8 mouse cellular contexts compared by ENCODE assay signal in genomic region chr15:102518859-102519201, GRCm38 (mm10). TPM values are rescaled to one million over a fixed set of nuclear protein-coding genes. Genes with fewer than 3 reads are reported as not detected.
DNase-seq lines count a peak whose midpoint lies in the region; ATAC-seq and TF ChIP-seq lines count a peak whose summit lies in the region.

No protein-coding gene starts in this region.

- no peaks in the 10 kb centered on the region for H3K36me3 ChIP-seq in testis, adult 2 months (ENCODE audit: control insufficient read depth, insufficient read depth, low read length)
- peaks cover 31% of the 10 kb centered on the region for H3K36me3 ChIP-seq in liver, embryonic 12.5 days
- H3K36me3 ChIP-seq in stomach, postnatal 0 days (ENCODE audit: control insufficient read depth, insufficient read depth, low read length), result peaks cover 4% of the 10 kb centered on the region; the same call in 1 of the 2 replicates

- H3K4me3 ChIP-seq in gastrocnemius, adult 2 months, result peak overlapping the region; percentile 84
- peak overlapping the region; percentile 95 for H3K4me3 ChIP-seq in testis, adult 2 months (ENCODE audit: control insufficient read depth, low read depth, low read length)
- H3K4me3 ChIP-seq in liver, embryonic 12.5 days, result peak overlapping the region; percentile 76
- H3K4me3 ChIP-seq in stomach, postnatal 0 days (ENCODE audit: low read depth, low read length), result peak overlapping the region; percentile 64

- no peaks in the 10 kb centered on the region for H3K9me3 ChIP-seq in liver, embryonic 12.5 days (replicated peaks)
- H3K9me3 ChIP-seq in stomach, postnatal 0 days (ENCODE audit: control insufficient read depth, low read length), result no peaks in the 10 kb centered on the region

- H3K27me3 ChIP-seq in testis, adult 2 months (ENCODE audit: control insufficient read depth, insufficient read depth, low read length), result no peaks in the 10 kb centered on the region
- H3K27me3 ChIP-seq in liver, embryonic 12.5 days (replicated peaks), result peaks cover 10% of the 10 kb centered on the region; the same call in 1 of the 2 replicates
- H3K27me3 ChIP-seq in stomach, postnatal 0 days (ENCODE audit: control insufficient read depth, insufficient read depth, low read length), result no peaks in the 10 kb centered on the region

- H3K9ac ChIP-seq in liver, embryonic 12.5 days, result peak overlapping the region; percentile 89
- peak overlapping the region; percentile 85 for H3K9ac ChIP-seq in stomach, postnatal 0 days (ENCODE audit: low read length)

- no peak for DNase-seq in gastrocnemius, adult 2 months
- no peak for DNase-seq in gastrocnemius, adult 8-10 months (ENCODE audit: low spot score in 2 of 2)
- DNase-seq in testis, postnatal 14 days (ENCODE audit: low spot score), result no peak
- no peak for DNase-seq in stomach, postnatal 0 days (ENCODE audit: low spot score)
- no peak for DNase-seq in thymus, postnatal 14 days
- no peak for DNase-seq in right cerebral cortex, postnatal 14 days

- TF ChIP-seq CTCF in gastrocnemius, adult 2 months (IDR thresholded peaks at IDR 0.05), result no peak
- TF ChIP-seq CTCF in testis, adult 2 months (IDR thresholded peaks at IDR 0.05; ENCODE audit: control insufficient read depth, insufficient read depth, insufficient replicate concordance, low read depth, low read length), result no peak
- TF ChIP-seq CTCF in stomach, postnatal 0 days (IDR thresholded peaks at IDR 0.05; ENCODE audit: low read depth), result no peak

- TF ChIP-seq EP300 in stomach, postnatal 0 days (optimal IDR thresholded peaks at IDR 0.05), result no peak

- WGBS in liver, embryonic 12.5 days (ENCODE audit: insufficient replicate concordance), result 7% methylated on average over 9 of the region's 9 CpGs
- 11% methylated on average over 9 of the region's 9 CpGs for WGBS in stomach, postnatal 0 days

- ATAC-seq in liver, embryonic 12.5 days, result no peak
- no peak for ATAC-seq in stomach, postnatal 0 days (ENCODE audit: low FRiP score, low TSS enrichment)

- no peak for TF ChIP-seq POLR2A in testis, adult 2 months (IDR thresholded peaks at IDR 0.05; ENCODE audit: control insufficient read depth, low read depth, low read length)

- H3K4me2 ChIP-seq in liver, embryonic 12.5 days, result peak overlapping the region; percentile 99
- peak overlapping the region; percentile 91 for H3K4me2 ChIP-seq in stomach, postnatal 0 days (replicated peaks; ENCODE audit: low read depth)

- H3K4me1 ChIP-seq in testis, adult 2 months (ENCODE audit: control insufficient read depth, insufficient read depth, low read length), result peaks cover 19% of the 10 kb centered on the region
- H3K4me1 ChIP-seq in liver, embryonic 12.5 days, result peaks cover 48% of the 10 kb centered on the region
- no peaks in the 10 kb centered on the region for H3K4me1 ChIP-seq in stomach, postnatal 0 days (replicated peaks; ENCODE audit: control insufficient read depth, insufficient read depth)

- H3K27ac ChIP-seq in gastrocnemius, adult 2 months, result peak overlapping the region; percentile 99
- H3K27ac ChIP-seq in testis, adult 2 months (ENCODE audit: control insufficient read depth, insufficient read depth, low read depth, low read length), result peak overlapping the region; percentile 99
- peak overlapping the region; percentile 97 for H3K27ac ChIP-seq in liver, embryonic 12.5 days
- H3K27ac ChIP-seq in stomach, postnatal 0 days (replicated peaks), result peak overlapping the region; percentile 99

- intact Hi-C loops in gastrocnemius, adult 2 months (cut with DNase I), result loop anchor here (5.0 kb wide), 1 partner anchor 47 kb away; the partner anchor contains the start of gene Pcbp2

RNA-seq across cellular contexts. Expression of gene Tarbp2, which starts 0.8 kb away (rescaled TPM):
- total RNA-seq in gastrocnemius, adult 2 months (2021), result 10 to 100 TPM; 33.0 to 37.0 TPM
- total RNA-seq in gastrocnemius, adult 8-10 months (2022), result 10 to 100 TPM; 29.0 to 40.3 (median 35.2) TPM
- polyA plus RNA-seq in testis, adult 2 months (2012; rRNA removed), result 335 and 372 TPM in 2 replicates
- polyA plus RNA-seq in liver, embryonic 12.5 days (2016; fragmentation: Nextera tagmentation; extraction: Ambion mirVana), result 63.5 and 66.7 TPM in 2 replicates
- 41.7 and 44.3 TPM in 2 replicates for polyA plus RNA-seq in stomach, postnatal 0 days (2015; fragmentation: Nextera tagmentation; extraction: Ambion mirVana)

RNA-seq across cellular contexts. Expression of gene Map3k12, which starts 2.0 kb away (rescaled TPM):
- 1 to 10 TPM; 1.3 to 1.6 TPM for total RNA-seq in gastrocnemius, adult 2 months (2021)
- total RNA-seq in gastrocnemius, adult 8-10 months (2022), result 1 to 10 TPM in 3 of 4 experiments, under 1 TPM in 1; 0.68 to 1.9 (median 1.5) TPM
- polyA plus RNA-seq in testis, adult 2 months (2012; rRNA removed), result 7.0 and 7.8 TPM in 2 replicates
- 4.2 and 4.5 TPM in 2 replicates for polyA plus RNA-seq in liver, embryonic 12.5 days (2016; fragmentation: Nextera tagmentation; extraction: Ambion mirVana)
- 3.3 and 3.9 TPM in 2 replicates for polyA plus RNA-seq in stomach, postnatal 0 days (2015; fragmentation: Nextera tagmentation; extraction: Ambion mirVana)

RNA-seq across cellular contexts. Expression of gene Npff, which starts 5.9 kb away (rescaled TPM):
- 1 to 10 TPM; 2.6 TPM for total RNA-seq in gastrocnemius, adult 2 months (2021)
- 1 to 10 TPM in 2 of 4 experiments, under 1 TPM in 2; 0.82 to 1.5 (median 1.1) TPM for total RNA-seq in gastrocnemius, adult 8-10 months (2022)
- polyA plus RNA-seq in testis, adult 2 months (2012; rRNA removed), result 0.67 and 0.77 TPM in 2 replicates
- polyA plus RNA-seq in liver, embryonic 12.5 days (2016; fragmentation: Nextera tagmentation; extraction: Ambion mirVana), result 1.0 TPM in 2 replicates
- 1.1 and 1.3 TPM in 2 replicates for polyA plus RNA-seq in stomach, postnatal 0 days (2015; fragmentation: Nextera tagmentation; extraction: Ambion mirVana)

RNA-seq across cellular contexts. Expression of gene Gm10337, which starts 15.3 kb away (rescaled TPM):
- total RNA-seq in gastrocnemius, adult 2 months (2021), result not detected
- total RNA-seq in gastrocnemius, adult 8-10 months (2022), result not detected
- polyA plus RNA-seq in testis, adult 2 months (2012; rRNA removed), result not detected in 2 replicates
- polyA plus RNA-seq in liver, embryonic 12.5 days (2016; fragmentation: Nextera tagmentation; extraction: Ambion mirVana), result not detected in 2 replicates
- polyA plus RNA-seq in stomach, postnatal 0 days (2015; fragmentation: Nextera tagmentation; extraction: Ambion mirVana), result not detected in 2 replicates

RNA-seq across cellular contexts. Expression of gene Pcbp2, which starts 48.5 kb away (rescaled TPM):
- total RNA-seq in gastrocnemius, adult 2 months (2021), result 100 to 1,000 TPM; 401 to 459 TPM
- 100 to 1,000 TPM; 379 to 451 (median 385) TPM for total RNA-seq in gastrocnemius, adult 8-10 months (2022)
- polyA plus RNA-seq in testis, adult 2 months (2012; rRNA removed), result 1,040 and 1,129 TPM in 2 replicates
- polyA plus RNA-seq in liver, embryonic 12.5 days (2016; fragmentation: Nextera tagmentation; extraction: Ambion mirVana), result 101 and 104 TPM in 2 replicates
- 90.7 and 96.2 TPM in 2 replicates for polyA plus RNA-seq in stomach, postnatal 0 days (2015; fragmentation: Nextera tagmentation; extraction: Ambion mirVana)
